Comparison of ENCODE assay signal across 20 mouse cellular contexts in the genomic region with DNA sequence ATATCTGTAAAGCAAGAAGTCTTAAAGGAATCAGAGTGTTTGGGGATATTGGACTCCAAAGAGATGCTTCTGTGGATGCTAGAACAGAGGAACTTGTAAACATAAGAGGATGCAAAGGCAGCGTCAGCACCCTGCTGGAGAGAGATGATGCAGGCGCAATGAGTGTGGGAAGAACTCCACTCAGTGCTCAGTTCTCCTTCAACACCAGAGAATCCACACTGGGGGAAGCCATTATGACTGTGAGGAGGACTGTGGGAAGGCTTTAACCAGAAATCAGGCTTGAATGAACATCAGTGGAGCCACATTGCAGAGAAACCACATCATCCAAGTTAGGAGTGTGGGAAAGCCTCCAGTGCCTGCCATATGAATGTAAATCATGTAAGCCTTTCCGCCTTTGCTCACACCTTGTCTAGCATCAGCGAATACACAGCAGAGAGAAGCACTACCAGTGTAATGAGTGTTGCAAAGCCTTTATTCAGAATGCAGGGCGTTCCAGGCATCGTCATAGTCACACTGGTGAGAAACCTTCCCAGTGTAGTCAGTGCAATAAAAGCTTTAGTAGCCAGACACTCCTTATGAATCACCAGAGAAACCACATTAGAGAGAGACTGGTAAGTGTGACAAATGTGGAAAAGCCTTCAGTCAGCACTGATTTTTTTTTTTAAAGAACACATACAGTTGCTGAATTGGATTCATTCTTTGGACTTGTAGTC. TPM values are rescaled to one million over a fixed set of nuclear protein-coding genes. Genes with fewer than 3 reads are reported as not detected.
DNase-seq lines count a peak whose midpoint lies in the region; ATAC-seq and TF ChIP-seq lines count a peak whose summit lies in the region.
"Had no signal": no experiment of that assay in that cellular context is flagged by ENCODE, and none has a peak within 500 bp of the region (broad histone marks: within the 10 kb centered on the region; RNA-seq: fewer than 3 reads in every experiment).

No protein-coding gene starts in this region.

- in situ Hi-C loops in Patski (cut with MboI; ENCODE audit: low pct_unique_long_range_greater_than_20kb), result loop anchor here (25.0 kb wide), 1 partner anchor 620 kb away; a partner anchor contains a TSS

- 57% methylated on average over 6 of the region's 6 CpGs for WGBS in intestine, postnatal 0 days

- H3K4me3 ChIP-seq in intestine, postnatal 0 days (ENCODE audit: low read depth, low read length), result no peak overlapping the region
- H3K4me3 ChIP-seq: embryonic facial prominence, embryonic 15.5 days; forebrain, embryonic 12.5 days; heart, embryonic 12.5 days; midbrain, embryonic 10.5 days; neural tube, embryonic 13.5 days had no signal

- H3K27ac ChIP-seq in intestine, postnatal 0 days (ENCODE audit: low read depth, low read length), result no peak overlapping the region
- H3K27ac ChIP-seq: embryonic facial prominence, embryonic 15.5 days; forebrain, embryonic 12.5 days; hindbrain, postnatal 0 days; midbrain, embryonic 10.5 days; neural tube, embryonic 13.5 days had no signal

- TF ChIP-seq CTCF in Patski (IDR thresholded peaks at IDR 0.05), result no peak
- no peak for TF ChIP-seq CTCF in intestine, postnatal 0 days (IDR thresholded peaks at IDR 0.05; ENCODE audit: low read depth)

- peak; percentile 21 for DNase-seq in right cerebral cortex, adult 18-20 months
- no peak for DNase-seq in right cerebral cortex, postnatal 14 days
- DNase-seq in Patski (ENCODE audit: low read depth, low spot score), result peak; percentile 80
- DNase-seq in c-Kit-positive CD71-positive TER-119-positive erythroid progenitor cells, embryonic 14.5 days (ENCODE audit: low spot score), result no peak
- DNase-seq in thymus, postnatal 4 days, result no peak
- no peak for DNase-seq in layer of hippocampus, postnatal 36 days
- DNase-seq: cerebellum, postnatal 14 days; embryo, embryonic 11 days; left cerebral cortex, postnatal 4 days; lung, adult 2 months; lung, postnatal 4 days had no signal

- no peaks in the 10 kb centered on the region for H3K36me3 ChIP-seq in intestine, postnatal 0 days (ENCODE audit: control insufficient read depth, insufficient read depth)
- H3K36me3 ChIP-seq: embryonic facial prominence, embryonic 15.5 days; forebrain, embryonic 12.5 days; heart, embryonic 12.5 days; midbrain, embryonic 10.5 days; neural tube, embryonic 13.5 days had no signal

- ATAC-seq in Patski, result peak; percentile 95
- ATAC-seq in intestine, postnatal 0 days, result peak; percentile 70
- ATAC-seq: activated CD4-positive, CD25-positive, alpha-beta regulatory T cell, adult 4 months; hindbrain, postnatal 0 days had no signal

- no peaks in the 10 kb centered on the region for H3K27me3 ChIP-seq in Patski
- no peaks in the 10 kb centered on the region for H3K27me3 ChIP-seq in intestine, postnatal 0 days (replicated peaks; ENCODE audit: control insufficient read depth, insufficient read depth, low read length)
- H3K27me3 ChIP-seq: CH12.LX; embryonic facial prominence, embryonic 15.5 days; forebrain, embryonic 12.5 days; heart, embryonic 12.5 days; neural tube, embryonic 13.5 days had no signal

- H3K4me1 ChIP-seq in intestine, postnatal 0 days (replicated peaks; ENCODE audit: control insufficient read depth, insufficient read depth, low read length), result peaks cover 7% of the 10 kb centered on the region; the same call in 1 of the 2 replicates
- H3K4me1 ChIP-seq: forebrain, embryonic 12.5 days; neural tube, embryonic 13.5 days had no signal

- H3K9ac ChIP-seq in intestine, postnatal 0 days (ENCODE audit: low read depth, low read length), result no peak overlapping the region
- H3K9ac ChIP-seq: embryonic facial prominence, embryonic 15.5 days; forebrain, embryonic 12.5 days; heart, embryonic 12.5 days; neural tube, embryonic 13.5 days had no signal

- POLR2A ChIA-PET in Patski (lab: Charles Lee), result interaction anchor here (0.7 kb wide), 1 partner anchor 21 kb away, joined by 3 read pairs; no protein-coding TSS in a partner anchor

- H3K4me2 ChIP-seq in intestine, postnatal 0 days (replicated peaks; ENCODE audit: low read depth), result no peak overlapping the region
- H3K4me2 ChIP-seq: embryonic facial prominence, embryonic 15.5 days; forebrain, embryonic 12.5 days; heart, embryonic 12.5 days; neural tube, embryonic 13.5 days had no signal

- CTCF ChIA-PET in Patski (lab: Charles Lee), result interaction anchor here (2.3 kb wide), 1 partner anchor 14 kb away, joined by 10 read pairs; no protein-coding TSS in a partner anchor

- no peaks in the 10 kb centered on the region for H3K9me3 ChIP-seq in intestine, postnatal 0 days (ENCODE audit: control insufficient read depth)
- H3K9me3 ChIP-seq: embryonic facial prominence, embryonic 15.5 days; forebrain, embryonic 12.5 days; heart, embryonic 12.5 days; midbrain, embryonic 10.5 days; neural tube, embryonic 13.5 days had no signal

RNA-seq across cellular contexts. Expression of a gene that starts 14.9 kb away (rescaled TPM):
- 54.0 TPM for polyA plus RNA-seq in Patski (2021)
- polyA plus RNA-seq in intestine, postnatal 0 days (2015; fragmentation: Nextera tagmentation; extraction: Ambion mirVana), result 37.1 and 40.6 TPM in 2 replicates
- total RNA-seq in layer of hippocampus, postnatal 36 days (2021), result 10 to 100 TPM; 39.7 to 46.2 TPM

RNA-seq across cellular contexts. Expression of a gene that starts 23.4 kb away (rescaled TPM):
- polyA plus RNA-seq in Patski (2021), result 0.17 TPM
- polyA plus RNA-seq in intestine, postnatal 0 days (2015; fragmentation: Nextera tagmentation; extraction: Ambion mirVana), result 0.47 and 0.60 TPM in 2 replicates
- 1 to 10 TPM; 1.1 to 1.5 TPM for total RNA-seq in layer of hippocampus, postnatal 36 days (2021)

RNA-seq across cellular contexts. Expression of a gene that starts 36.1 kb away (rescaled TPM):
- polyA plus RNA-seq in Patski (2021), result 25.5 TPM
- polyA plus RNA-seq in intestine, postnatal 0 days (2015; fragmentation: Nextera tagmentation; extraction: Ambion mirVana), result 11.4 and 14.7 TPM in 2 replicates
- 10 to 100 TPM; 52.3 to 53.5 TPM for total RNA-seq in layer of hippocampus, postnatal 36 days (2021)

RNA-seq across cellular contexts. Expression of a gene that starts 50.9 kb away (rescaled TPM):
- 0.42 TPM for polyA plus RNA-seq in Patski (2021)
- polyA plus RNA-seq in intestine, postnatal 0 days (2015; fragmentation: Nextera tagmentation; extraction: Ambion mirVana), result 2.1 and 2.7 TPM in 2 replicates
- 1 to 10 TPM in 1 of 2 experiments, under 1 TPM in 1; 0.78 to 1.2 TPM for total RNA-seq in layer of hippocampus, postnatal 36 days (2021)
- polyA plus RNA-seq: activated CD4-positive, CD25-positive, alpha-beta regulatory T cell, adult 4 months had no signal

RNA-seq across cellular contexts. Expression of a gene that starts 54.8 kb away (rescaled TPM):
- 10.4 TPM for polyA plus RNA-seq in Patski (2021)
- polyA plus RNA-seq in intestine, postnatal 0 days (2015; fragmentation: Nextera tagmentation; extraction: Ambion mirVana), result 3.5 and 3.9 TPM in 2 replicates
- total RNA-seq in layer of hippocampus, postnatal 36 days (2021), result 1 to 10 TPM; 8.4 to 9.9 TPM

Comparison
In these comparisons a context has a peak if more than half of its experiments do, and no peak if none do; other contexts are left out.
1. DNase-seq: peak in right cerebral cortex, adult 18-20 months (single experiment) and Patski (single experiment); none in right cerebral cortex, postnatal 14 days (single experiment), c-Kit-positive CD71-positive TER-119-positive erythroid progenitor cells, embryonic 14.5 days (single experiment), thymus, postnatal 4 days (single experiment) and layer of hippocampus, postnatal 36 days (0 of 2).